24 mouse cellular contexts compared by ENCODE assay signal in genomic region chr6:54118395-54118794, GRCm38 (mm10).
DNase-seq lines count a peak whose midpoint lies in the region; ATAC-seq and TF ChIP-seq lines count a peak whose summit lies in the region.
"Had no signal": no experiment of that assay in that cellular context is flagged by ENCODE, and none has a peak within 500 bp of the region (broad histone marks: within the 10 kb centered on the region; RNA-seq: fewer than 3 reads in every experiment).

No protein-coding gene starts in this region.

- ATAC-seq in intestine, embryonic 15.5 days = no peak
- ATAC-seq: activated CD4-positive, CD25-positive, alpha-beta regulatory T cell, adult 4 months; forebrain, embryonic 13.5 days; forebrain, embryonic 16.5 days had no signal

- DNase-seq in cerebellum, adult 2 months = no peak
- no peak for DNase-seq in cerebellum, postnatal 14 days
- DNase-seq in MN1 (ENCODE audit: low spot score) = peak; percentile 39
- no peak for DNase-seq in urinary bladder, postnatal 4 days (ENCODE audit: low spot score in 2 of 2)
- no peak for DNase-seq in spleen, adult 12 weeks (ENCODE audit: low spot score)
- DNase-seq: adrenal gland, postnatal 10 days; adrenal gland, postnatal 36 days; B cell, adult 2 months; cerebellum, adult 9-11 months; cerebellum, postnatal 36 days; gastrocnemius, adult 2 months; gastrocnemius, postnatal 14 days; heart, adult 11 months; heart, postnatal 14 days; heart, postnatal 4 days; kidney, adult 2 months had no signal

- no peaks in the 10 kb centered on the region for H3K9me3 ChIP-seq in intestine, embryonic 15.5 days
- H3K9me3 ChIP-seq: forebrain, embryonic 10.5 days; heart, embryonic 13.5 days; hindbrain, embryonic 15.5 days had no signal

- peak overlapping the region; percentile 98 for H3K27ac ChIP-seq in cerebellum, adult 2 months (ENCODE audit: insufficient read depth, low read length)
- H3K27ac ChIP-seq in intestine, embryonic 15.5 days = peak overlapping the region; percentile 48
- H3K27ac ChIP-seq in small intestine, adult 2 months (ENCODE audit: insufficient read depth, low read depth, low read length) = peak overlapping the region; percentile 93
- H3K27ac ChIP-seq: gastrocnemius, adult 2 months; heart, embryonic 13.5 days; hindbrain, embryonic 15.5 days had no signal

- H3K9ac ChIP-seq in intestine, embryonic 15.5 days = no peak overlapping the region
- H3K9ac ChIP-seq: forebrain, embryonic 13.5 days; heart, embryonic 13.5 days; hindbrain, embryonic 15.5 days had no signal

- no peaks in the 10 kb centered on the region for H3K36me3 ChIP-seq in intestine, embryonic 15.5 days
- H3K36me3 ChIP-seq in small intestine, adult 2 months (ENCODE audit: control insufficient read depth, insufficient read depth, low read length) = no peaks in the 10 kb centered on the region
- H3K36me3 ChIP-seq: forebrain, embryonic 10.5 days; heart, embryonic 13.5 days; hindbrain, embryonic 15.5 days had no signal

- H3K4me2 ChIP-seq in intestine, embryonic 15.5 days (replicated peaks) = no peak overlapping the region
- H3K4me2 ChIP-seq: forebrain, embryonic 13.5 days; heart, embryonic 13.5 days; hindbrain, embryonic 15.5 days had no signal

- no peaks in the 10 kb centered on the region for H3K27me3 ChIP-seq in cerebellum, adult 2 months (ENCODE audit: control insufficient read depth, insufficient read depth, low read length)
- no peaks in the 10 kb centered on the region for H3K27me3 ChIP-seq in intestine, embryonic 15.5 days (replicated peaks)
- no peaks in the 10 kb centered on the region for H3K27me3 ChIP-seq in small intestine, adult 2 months (ENCODE audit: control insufficient read depth, insufficient read depth, low read length)
- H3K27me3 ChIP-seq: forebrain, embryonic 13.5 days; heart, embryonic 13.5 days; hindbrain, embryonic 15.5 days had no signal

- peaks cover 66% of the 10 kb centered on the region for H3K4me1 ChIP-seq in cerebellum, adult 2 months (ENCODE audit: control insufficient read depth, insufficient read depth, low read length)
- peaks cover 5% of the 10 kb centered on the region; the same call in 1 of the 2 replicates for H3K4me1 ChIP-seq in intestine, embryonic 15.5 days (replicated peaks)
- H3K4me1 ChIP-seq in small intestine, adult 2 months (ENCODE audit: control insufficient read depth, insufficient read depth, insufficient read length, low read length) = peaks cover 45% of the 10 kb centered on the region

- no peak overlapping the region for H3K4me3 ChIP-seq in cerebellum, adult 2 months (replicated peaks; ENCODE audit: insufficient read depth, low read depth, low read length)
- no peak overlapping the region for H3K4me3 ChIP-seq in intestine, embryonic 15.5 days (replicated peaks)
- no peak overlapping the region for H3K4me3 ChIP-seq in small intestine, adult 2 months (ENCODE audit: low read depth, low read length)
- H3K4me3 ChIP-seq: forebrain, embryonic 10.5 days; forebrain, embryonic 13.5 days; gastrocnemius, adult 2 months; heart, embryonic 13.5 days; hindbrain, embryonic 15.5 days had no signal

- no peak for TF ChIP-seq CTCF in cerebellum, adult 2 months (IDR thresholded peaks at IDR 0.05; ENCODE audit: borderline replicate concordance, insufficient read depth, low read depth, low read length)
- no peak for TF ChIP-seq CTCF in small intestine, adult 2 months (IDR thresholded peaks at IDR 0.05; ENCODE audit: extremely low read depth, insufficient read length, insufficient replicate concordance, low read depth, low read length)

- 18% methylated on average over 3 of the region's 3 CpGs for WGBS in cerebellum, adult 2 months
- WGBS in intestine, embryonic 15.5 days = 70% methylated on average over 3 of the region's 3 CpGs
- 83% methylated on average over 3 of the region's 3 CpGs for WGBS in small intestine, adult 2 months

- no peak for TF ChIP-seq POLR2A in cerebellum, adult 2 months (IDR thresholded peaks at IDR 0.05; ENCODE audit: borderline replicate concordance, insufficient read depth, low read length)
- no peak for TF ChIP-seq POLR2A in small intestine, adult 2 months (IDR thresholded peaks at IDR 0.05; ENCODE audit: low read depth, low read length)

Comparison
In these comparisons a context has a peak if more than half of its experiments do, and no peak if none do; other contexts are left out.
1. H3K27ac ChIP-seq: peak in every context shown above with its lines; median percentile 98 in cerebellum, adult 2 months; 93 in small intestine, adult 2 months; 48 in intestine, embryonic 15.5 days.